Mouse (Mus musculus): ENCODE results near the gene Taar8c. TPM values are rescaled to one million over a fixed set of nuclear protein-coding genes. Genes with fewer than 3 reads are reported as not detected.

Taar8c gene
- polyA plus RNA-seq (2015; fragmentation: Nextera tagmentation; extraction: Ambion mirVana) = not detected in 2 replicates

GRCm38 (mm10) chr10:24101812-24102211 lies at the start of gene Taar8c:
Gene Taar8c (minus strand): TSS chr10:24101912.

GRCm38 (mm10) chr10:24149135-24149781 lies 47.5 kb upstream of the Taar8c start, which contains the start of gene Stx7:
Gene Stx7 (plus strand): TSS chr10:24149302.

GRCm38 (mm10) chr10:24109434-24109833 lies 7.7 kb upstream of the Taar8c start, which contains the start of gene Taar9:
Gene Taar9 (minus strand): TSS chr10:24109534.

GRCm38 (mm10) chr10:24092194-24092593 lies 9.5 kb downstream of the Taar8c start, which contains the start of gene Taar8b:
Gene Taar8b (minus strand): TSS chr10:24092294.

GRCm38 (mm10) chr10:24076200-24076599 lies 25.5 kb downstream of the Taar8c start, which contains the start of gene Taar8a:
Gene Taar8a (plus strand): TSS chr10:24076500.

Other genes with a start within 250 kb of the Taar8c start
- 0.48 and 1.0 TPM in 2 replicates for gene Vnn1, start 207.2 kb downstream of the Taar8c start, polyA plus RNA-seq (2015; fragmentation: Nextera tagmentation; extraction: Ambion mirVana)
- gene Taar1, start 181.6 kb downstream of the Taar8c start, polyA plus RNA-seq (2015; fragmentation: Nextera tagmentation; extraction: Ambion mirVana) = not detected in 2 replicates
- 0.25 TPM in 1 of 2 replicates, not detected in the other for gene Taar2, start 163.3 kb downstream of the Taar8c start, polyA plus RNA-seq (2015; fragmentation: Nextera tagmentation; extraction: Ambion mirVana)
- not detected in 2 replicates for gene Taar3, start 152.4 kb downstream of the Taar8c start, polyA plus RNA-seq (2015; fragmentation: Nextera tagmentation; extraction: Ambion mirVana)
- 0.19 TPM in 1 of 2 replicates, not detected in the other for gene Taar4, start 141.4 kb downstream of the Taar8c start, polyA plus RNA-seq (2015; fragmentation: Nextera tagmentation; extraction: Ambion mirVana)
- 0.15 TPM in 1 of 2 replicates, not detected in the other for gene Taar5, start 131.2 kb downstream of the Taar8c start, polyA plus RNA-seq (2015; fragmentation: Nextera tagmentation; extraction: Ambion mirVana)
- not detected in 2 replicates for gene Taar6, start 116.3 kb downstream of the Taar8c start, polyA plus RNA-seq (2015; fragmentation: Nextera tagmentation; extraction: Ambion mirVana)
- gene Taar7a, start 108.4 kb downstream of the Taar8c start, polyA plus RNA-seq (2015; fragmentation: Nextera tagmentation; extraction: Ambion mirVana) = not detected in 2 replicates
- gene Taar7b, start 102.0 kb downstream of the Taar8c start, polyA plus RNA-seq (2015; fragmentation: Nextera tagmentation; extraction: Ambion mirVana) = not detected in 2 replicates
- gene Taar7d, start 74.7 kb downstream of the Taar8c start, polyA plus RNA-seq (2015; fragmentation: Nextera tagmentation; extraction: Ambion mirVana) = not detected in 2 replicates
- not detected in 2 replicates for gene Taar7e, start 64.3 kb downstream of the Taar8c start, polyA plus RNA-seq (2015; fragmentation: Nextera tagmentation; extraction: Ambion mirVana)
- gene Taar7f, start 52.4 kb downstream of the Taar8c start, polyA plus RNA-seq (2015; fragmentation: Nextera tagmentation; extraction: Ambion mirVana) = not detected in 2 replicates
- not detected in 2 replicates for gene Taar8a, start 25.4 kb downstream of the Taar8c start, polyA plus RNA-seq (2015; fragmentation: Nextera tagmentation; extraction: Ambion mirVana)
- gene Taar8b, start 9.6 kb downstream of the Taar8c start, polyA plus RNA-seq (2015; fragmentation: Nextera tagmentation; extraction: Ambion mirVana) = not detected in 2 replicates
- not detected in 2 replicates for gene Taar9, start 7.6 kb upstream of the Taar8c start, polyA plus RNA-seq (2015; fragmentation: Nextera tagmentation; extraction: Ambion mirVana)
- 272 and 281 TPM in 2 replicates for gene Stx7, start 47.4 kb upstream of the Taar8c start, polyA plus RNA-seq (2015; fragmentation: Nextera tagmentation; extraction: Ambion mirVana)
- gene Moxd1, start 121.6 kb upstream of the Taar8c start, polyA plus RNA-seq (2015; fragmentation: Nextera tagmentation; extraction: Ambion mirVana) = 4.5 and 4.6 TPM in 2 replicates

Measured in neural tube, postnatal 0 days (tissue).